Mouse (Mus musculus) spleen, postnatal 0 days (tissue): ENCODE results near the gene 4921517D22Rik. TPM values are rescaled to one million over a fixed set of nuclear protein-coding genes. Genes with fewer than 3 reads are reported as not detected.

Experiments used
- polyA plus RNA-seq: library from polyadenylated mRNA; unstranded; fragments of >200 nt; fragmentation: Nextera tagmentation; extraction: Ambion mirVana; gene quantifications from 2 replicates; pipeline ENCODE4 v1.2.1, GENCODE M21; 2015

The 4921517D22Rik gene
- 0.04 TPM in 1 of 2 replicates, not detected in the other for polyA plus RNA-seq

GRCm38 (mm10) chr13:59694008-59694407 lies at the start of gene 4921517D22Rik:
4921517D22Rik (minus strand) TSS chr13:59694108.

GRCm38 (mm10) chr13:59731652-59732051 lies 37.7 kb upstream of the 4921517D22Rik start, which contains the start of gene Spata31d1d:
Spata31d1d (minus strand) TSS chr13:59731752.

GRCm38 (mm10) chr13:59711984-59712383 lies 18.1 kb upstream of the 4921517D22Rik start, which contains the start of gene Spata31d1b:
Spata31d1b (plus strand) TSS chr13:59712284.

GRCm38 (mm10) chr13:59710230-59710629 lies 16.3 kb upstream of the 4921517D22Rik start, which contains the start of gene Spata31d1a:
Spata31d1a (minus strand) TSS chr13:59710330.

GRCm38 (mm10) chr13:59675151-59676011 lies 18.5 kb downstream of the 4921517D22Rik start, which contains the start of gene Golm1:
Golm1 (minus strand) TSS chr13:59675811.

Other genes with a start within 250 kb of the 4921517D22Rik start
- 10.7 and 11.0 TPM in 2 replicates for gene Agtpbp1, start 108.9 kb downstream of the 4921517D22Rik start, polyA plus RNA-seq
- gene Naa35, start 108.8 kb downstream of the 4921517D22Rik start, polyA plus RNA-seq = 41.2 and 43.0 TPM in 2 replicates
- gene Golm1, start 18.3 kb downstream of the 4921517D22Rik start, polyA plus RNA-seq = 28.3 and 32.3 TPM in 2 replicates
- gene Spata31d1a, start 16.2 kb upstream of the 4921517D22Rik start, polyA plus RNA-seq = 0.87 and 1.1 TPM in 2 replicates
- gene Spata31d1b, start 18.2 kb upstream of the 4921517D22Rik start, polyA plus RNA-seq = not detected in 2 replicates
- gene Spata31d1d, start 37.6 kb upstream of the 4921517D22Rik start, polyA plus RNA-seq = not detected in 2 replicates
- not detected in 2 replicates for gene 1700014D04Rik, start 52.6 kb upstream of the 4921517D22Rik start, polyA plus RNA-seq
- 221 and 249 TPM in 2 replicates for gene Isca1, start 75.7 kb upstream of the 4921517D22Rik start, polyA plus RNA-seq
- not detected in 2 replicates for gene Gm49354, start 88.1 kb upstream of the 4921517D22Rik start, polyA plus RNA-seq
- 81.7 and 84.4 TPM in 2 replicates for gene Tut7, start 129.0 kb upstream of the 4921517D22Rik start, polyA plus RNA-seq